Mouse (Mus musculus) limb, embryonic 15.5 days (tissue): Measurements from ENCODE around the gene Tmem107. TPM values are rescaled to one million over a fixed set of nuclear protein-coding genes. Genes with fewer than 3 reads are reported as not detected.

Experiments
- ATAC-seq: fragments of 200-750 bp; cut with Nextera tagmentation; 2 replicates; pipeline ENCODE4 v1.8.0; 2017; ENCODE audit warnings: low read depth, moderate TSS enrichment; ENCODE audit not compliant: insufficient number of reproducible peaks, low FRiP score, low TSS enrichment
- H3K27ac ChIP-seq: fragments of 300-500 bp; sonication (generic); 2 replicates; pipeline ENCODE4 v1.5.1; 2015; ENCODE audit warnings: moderate library complexity, mild to moderate bottlenecking, inconsistent platforms
- H3K27me3 ChIP-seq: fragments of 300-500 bp; sonication (generic); 2 replicates; pipeline ENCODE4 v1.6.1; 2015; ENCODE audit warnings: inconsistent platforms
- H3K36me3 ChIP-seq: fragments of 300-500 bp; sonication (generic); 2 replicates; pipeline ENCODE4 v1.6.1; 2015; ENCODE audit warnings: inconsistent platforms
- H3K4me1 ChIP-seq: fragments of 300-500 bp; sonication (generic); 2 replicates; pipeline ENCODE4 v1.6.1; 2015; ENCODE audit warnings: inconsistent platforms
- H3K4me2 ChIP-seq: fragments of 300-500 bp; sonication (generic); 2 replicates; pipeline ENCODE4 v1.6.1; 2015; ENCODE audit warnings: mild to moderate bottlenecking, inconsistent platforms
- H3K4me3 ChIP-seq: fragments of 300-500 bp; sonication (generic); 2 replicates; pipeline ENCODE4 v1.5.1; 2015; ENCODE audit warnings: mild to moderate bottlenecking, inconsistent platforms
- H3K9ac ChIP-seq: fragments of 300-500 bp; sonication (generic); 2 replicates; pipeline ENCODE4 v1.6.1; 2015; ENCODE audit warnings: inconsistent platforms
- H3K9me3 ChIP-seq: fragments of 300-500 bp; sonication (generic); 2 replicates; pipeline ENCODE4 v1.6.1; 2016; ENCODE audit warnings: inconsistent platforms
- WGBS: fragments of 180-500 bp; shearing (Covaris S2); methylation state at CpG from one replicate; pipeline ENCODE4 v1.1.7; 2015; 5-methylcytosine and 5-hydroxymethylcytosine counted together
- polyA plus RNA-seq: library from polyadenylated mRNA; unstranded; fragments of >200 nt; fragmentation: Nextera tagmentation; extraction: Ambion mirVana; gene quantifications from 2 replicates; pipeline ENCODE4 v1.2.1, GENCODE M21; 2015

The Tmem107 gene
- polyA plus RNA-seq, 1 experiment from 2014 or later, result 64.8 TPM

- H3K4me2 ChIP-seq, result no peak overlapping the region
- no peak overlapping the region for H3K9ac ChIP-seq
- ATAC-seq, result no peak
- no peaks in the 10 kb centered on the region for H3K27me3 ChIP-seq
- H3K4me3 ChIP-seq, result no peak overlapping the region
- H3K27ac ChIP-seq, result no peak overlapping the region
- no peaks in the 10 kb centered on the region for H3K9me3 ChIP-seq
- peaks cover 13% of the 10 kb centered on the region for H3K4me1 ChIP-seq
- H3K36me3 ChIP-seq, result no peaks in the 10 kb centered on the region
- 57% methylated on average over 5 of the region's 5 CpGs for WGBS
Observed at GRCm38 (mm10) chr11:69078805-69079438, 8.3 kb downstream of the Tmem107 start.

- WGBS, result 71% methylated on average over 15 of the region's 15 CpGs
- H3K27me3 ChIP-seq, result no peaks in the 10 kb centered on the region
- H3K4me3 ChIP-seq, result no peak overlapping the region
- no peak for ATAC-seq
- H3K36me3 ChIP-seq, result no peaks in the 10 kb centered on the region
- peaks cover 4% of the 10 kb centered on the region; the same call in 1 of the 2 replicates for H3K4me1 ChIP-seq
- H3K4me2 ChIP-seq, result no peak overlapping the region
- H3K9me3 ChIP-seq, result no peaks in the 10 kb centered on the region
- no peak overlapping the region for H3K9ac ChIP-seq
- H3K27ac ChIP-seq, result no peak overlapping the region
Observed at GRCm38 (mm10) chr11:69080102-69080854, 9.7 kb downstream of the Tmem107 start.

GRCm38 (mm10) chr11:69080855-69081222, 10.2 kb downstream of the Tmem107 start:
- WGBS, result 87% methylated on average over 8 of the region's 8 CpGs
- H3K27me3 ChIP-seq, result no peaks in the 10 kb centered on the region
- H3K36me3 ChIP-seq, result no peaks in the 10 kb centered on the region
- no peak overlapping the region for H3K4me3 ChIP-seq
- H3K4me2 ChIP-seq, result no peak overlapping the region
- ATAC-seq, result no peak
- H3K4me1 ChIP-seq, result peaks cover 4% of the 10 kb centered on the region; the same call in 1 of the 2 replicates
- H3K27ac ChIP-seq, result no peak overlapping the region
- no peak overlapping the region for H3K9ac ChIP-seq
- H3K9me3 ChIP-seq, result no peaks in the 10 kb centered on the region

GRCm38 (mm10) chr11:69081613-69082012, 11.0 kb downstream of the Tmem107 start:
- no peak overlapping the region for H3K4me3 ChIP-seq

GRCm38 (mm10) chr11:69085608-69086007, 15.0 kb downstream of the Tmem107 start:
- Histone ChIP-seq H3K9me3 (no peaks in the 10 kb centered on the region), H3K4me2 (no peak overlapping the region), H3K27ac (no peak overlapping the region), H3K4me3 (no peak overlapping the region), H3K9ac (no peak overlapping the region), H3K4me1 (peaks cover 30% of the 10 kb centered on the region), H3K27me3 (no peaks in the 10 kb centered on the region), H3K36me3 (peaks cover 9% of the 10 kb centered on the region)
- WGBS, result 54% methylated on average over 6 of the region's 6 CpGs
- no peak for ATAC-seq

More at GRCm38 (mm10) chr11:69081613-69082012, 11.0 kb downstream of the Tmem107 start:
- H3K27ac ChIP-seq, result no peak overlapping the region
- peaks cover 4% of the 10 kb centered on the region; the same call in 1 of the 2 replicates for H3K4me1 ChIP-seq
- H3K9ac ChIP-seq, result no peak overlapping the region
- no peaks in the 10 kb centered on the region for H3K9me3 ChIP-seq
- WGBS, result 85% methylated on average over 7 of the region's 7 CpGs
- H3K4me2 ChIP-seq, result no peak overlapping the region
- no peaks in the 10 kb centered on the region for H3K27me3 ChIP-seq
- H3K36me3 ChIP-seq, result no peaks in the 10 kb centered on the region
- no peak for ATAC-seq

GRCm38 (mm10) chr11:69086390-69086789, 15.8 kb downstream of the Tmem107 start:
- H3K36me3 ChIP-seq, result peaks cover 16% of the 10 kb centered on the region
- H3K9me3 ChIP-seq, result no peaks in the 10 kb centered on the region
- H3K4me1 ChIP-seq, result peaks cover 35% of the 10 kb centered on the region
- 47% methylated on average over 6 of the region's 6 CpGs for WGBS
- H3K9ac ChIP-seq, result no peak overlapping the region
- H3K4me3 ChIP-seq, result no peak overlapping the region
- no peak overlapping the region for H3K4me2 ChIP-seq
- no peak for ATAC-seq
- H3K27me3 ChIP-seq, result no peaks in the 10 kb centered on the region
- H3K27ac ChIP-seq, result peak overlapping the region; percentile 65; the same call in 1 of the 2 replicates

GRCm38 (mm10) chr11:69087082-69087481, 16.5 kb downstream of the Tmem107 start:
- ATAC-seq, result no peak
- H3K36me3 ChIP-seq, result peaks cover 22% of the 10 kb centered on the region
- H3K4me1 ChIP-seq, result peaks cover 40% of the 10 kb centered on the region
- H3K27ac ChIP-seq, result peak overlapping the region; percentile 65
- peak overlapping the region; percentile 17; the same call in 1 of the 2 replicates for H3K9ac ChIP-seq
- H3K9me3 ChIP-seq, result no peaks in the 10 kb centered on the region
- H3K4me2 ChIP-seq, result no peak overlapping the region; the same call in 1 of the 2 replicates
- 25% methylated on average over 4 of the region's 4 CpGs for WGBS
- no peaks in the 10 kb centered on the region for H3K27me3 ChIP-seq
- H3K4me3 ChIP-seq, result no peak overlapping the region

GRCm38 (mm10) chr11:69087597-69087996, 17.0 kb downstream of the Tmem107 start:
- H3K9me3 ChIP-seq, result no peaks in the 10 kb centered on the region
- WGBS, result 60% methylated on average over 2 of the region's 2 CpGs
- ATAC-seq, result no peak
- peaks cover 24% of the 10 kb centered on the region for H3K36me3 ChIP-seq
- no peaks in the 10 kb centered on the region for H3K27me3 ChIP-seq
- peak overlapping the region; percentile 65 for H3K27ac ChIP-seq
- no peak overlapping the region for H3K9ac ChIP-seq
- H3K4me1 ChIP-seq, result peaks cover 40% of the 10 kb centered on the region
- H3K4me3 ChIP-seq, result peak overlapping the region; percentile 72; the same call in 1 of the 2 replicates
- peak overlapping the region; percentile 84; the same call in 1 of the 2 replicates for H3K4me2 ChIP-seq

GRCm38 (mm10) chr11:69088103-69088855, 17.7 kb downstream of the Tmem107 start, which contains the start of gene Vamp2:
TSS of gene Vamp2 (plus strand) at chr11:69088490.
- peak; percentile 79 for ATAC-seq
- H3K36me3 ChIP-seq, result peaks cover 28% of the 10 kb centered on the region
- peaks cover 40% of the 10 kb centered on the region for H3K4me1 ChIP-seq
- peak within 1 kb of the TSS; percentile 72 for H3K4me3 ChIP-seq
- no peaks in the 10 kb centered on the region for H3K27me3 ChIP-seq
- H3K4me2 ChIP-seq, result peak within 1 kb of the TSS; percentile 84
- no peaks in the 10 kb centered on the region for H3K9me3 ChIP-seq
- peak within 1 kb of the TSS; percentile 95 for H3K9ac ChIP-seq
- H3K27ac ChIP-seq, result peak within 1 kb of the TSS; percentile 91
- 1% methylated on average over 60 of the region's 67 CpGs for WGBS

- Histone ChIP-seq H3K4me3 (peak overlapping the region; percentile 72), H3K4me2 (peak overlapping the region; percentile 84), H3K4me1 (peaks cover 42% of the 10 kb centered on the region), H3K9ac (peak overlapping the region; percentile 95), H3K36me3 (peaks cover 28% of the 10 kb centered on the region), H3K27me3 (no peaks in the 10 kb centered on the region), H3K27ac (peak overlapping the region; percentile 91), H3K9me3 (no peaks in the 10 kb centered on the region)
- no peak for ATAC-seq
- 10% methylated on average over 25 of the region's 25 CpGs for WGBS
Observed at GRCm38 (mm10) chr11:69088856-69089615, 18.4 kb downstream of the Tmem107 start.

- Histone ChIP-seq H3K9ac (peak overlapping the region; percentile 95), H3K36me3 (peaks cover 28% of the 10 kb centered on the region), H3K27ac (peak overlapping the region; percentile 30), H3K27me3 (no peaks in the 10 kb centered on the region), H3K4me1 (peaks cover 48% of the 10 kb centered on the region), H3K4me2 (peak overlapping the region; percentile 84), H3K9me3 (no peaks in the 10 kb centered on the region), H3K4me3 (peak overlapping the region; percentile 72)
- 82% methylated on average over 12 of the region's 12 CpGs for WGBS
- ATAC-seq, result no peak
Observed at GRCm38 (mm10) chr11:69089616-69090290, 19.1 kb downstream of the Tmem107 start.
